Mouse (Mus musculus) liver, embryonic 16.5 days (tissue): Measurements from ENCODE around the gene Rhbdl3. TPM values are rescaled to one million over a fixed set of nuclear protein-coding genes. Genes with fewer than 3 reads are reported as not detected.

ENCODE experiments used
- ATAC-seq: fragments of 200-750 bp; cut with Nextera tagmentation; 2 replicates; pipeline ENCODE4 v1.8.0; 2017; ENCODE audit warnings: low read depth, mild to moderate bottlenecking, moderate number of reproducible peaks, moderate library complexity
- H3K27ac ChIP-seq: fragments of 300-500 bp; sonication (generic); 2 replicates; pipeline ENCODE4 v1.5.1; 2014; ENCODE audit warnings: mild to moderate bottlenecking, low read length
- H3K27me3 ChIP-seq: fragments of 300-500 bp; sonication (generic); 2 replicates; pipeline ENCODE4 v1.6.1; 2014; ENCODE audit warnings: low read depth, low read length, mixed read lengths; ENCODE audit not compliant: control insufficient read depth, insufficient read depth
- H3K36me3 ChIP-seq: fragments of 300-500 bp; sonication (generic); 2 replicates; pipeline ENCODE4 v1.6.1; 2014; ENCODE audit warnings: mild to moderate bottlenecking; ENCODE audit not compliant: control insufficient read depth, insufficient read depth
- H3K4me1 ChIP-seq: fragments of 300-500 bp; sonication (generic); 2 replicates; pipeline ENCODE4 v1.6.1; 2014; ENCODE audit warnings: low read depth, low read length, mixed read lengths; ENCODE audit not compliant: control insufficient read depth
- H3K4me2 ChIP-seq: fragments of 300-500 bp; sonication (generic); 2 replicates; pipeline ENCODE4 v1.6.1; 2014; ENCODE audit warnings: low read depth, low read length, mixed read lengths
- H3K4me3 ChIP-seq: fragments of 300-500 bp; sonication (generic); 2 replicates; pipeline ENCODE4 v1.5.1; 2014; ENCODE audit warnings: low read depth, mild to moderate bottlenecking, low read length
- H3K9ac ChIP-seq: fragments of 300-500 bp; sonication (generic); 2 replicates; pipeline ENCODE4 v1.6.1; 2014; ENCODE audit warnings: low read depth, low read length
- H3K9me3 ChIP-seq: fragments of 300-500 bp; sonication (generic); replicated peaks from 2 replicates; pipeline ENCODE4 v1.6.1; 2016; ENCODE audit warnings: low read length; ENCODE audit not compliant: control insufficient read depth
- WGBS: fragments of 180-500 bp; shearing (Covaris S2); extraction: QIAGEN DNeasy Blood & Tissue Kit; methylation state at CpG from one replicate; pipeline ENCODE4 v1.1.7; 2014; ENCODE audit not compliant: insufficient replicate concordance; 5-methylcytosine and 5-hydroxymethylcytosine counted together
- polyA plus RNA-seq: library from polyadenylated mRNA; unstranded; fragments of >200 nt; fragmentation: Nextera tagmentation; extraction: Ambion mirVana; gene quantifications from 2 replicates; pipeline ENCODE4 v1.2.1, GENCODE M21; 2015

The Rhbdl3 gene
- polyA plus RNA-seq, 1 experiment from 2014 or later = 0.02 TPM

DNA sequence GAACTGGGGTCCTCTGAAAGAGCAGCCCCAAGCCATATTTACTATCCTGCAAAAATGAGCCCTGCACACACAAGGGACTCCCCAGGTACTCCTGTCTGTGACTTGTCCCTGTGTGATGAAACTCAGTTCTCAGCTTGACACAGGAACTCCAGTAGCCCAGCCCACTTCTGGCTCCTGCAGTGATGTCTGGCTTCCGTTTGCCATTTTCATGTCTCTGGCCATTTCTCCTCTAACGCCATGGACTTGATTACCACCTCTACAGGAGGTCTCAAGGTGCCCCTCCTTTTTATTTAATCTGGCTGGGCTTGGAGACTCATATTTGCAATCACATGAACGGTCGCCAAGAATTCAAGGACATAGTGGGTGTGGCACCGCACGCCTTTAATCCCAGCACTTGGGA is 23.9 kb downstream of the Rhbdl3 start:
- 65% methylated on average over 6 of the region's 6 CpGs for WGBS
- no peak for ATAC-seq
- no peak overlapping the region for H3K4me2 ChIP-seq

DNA sequence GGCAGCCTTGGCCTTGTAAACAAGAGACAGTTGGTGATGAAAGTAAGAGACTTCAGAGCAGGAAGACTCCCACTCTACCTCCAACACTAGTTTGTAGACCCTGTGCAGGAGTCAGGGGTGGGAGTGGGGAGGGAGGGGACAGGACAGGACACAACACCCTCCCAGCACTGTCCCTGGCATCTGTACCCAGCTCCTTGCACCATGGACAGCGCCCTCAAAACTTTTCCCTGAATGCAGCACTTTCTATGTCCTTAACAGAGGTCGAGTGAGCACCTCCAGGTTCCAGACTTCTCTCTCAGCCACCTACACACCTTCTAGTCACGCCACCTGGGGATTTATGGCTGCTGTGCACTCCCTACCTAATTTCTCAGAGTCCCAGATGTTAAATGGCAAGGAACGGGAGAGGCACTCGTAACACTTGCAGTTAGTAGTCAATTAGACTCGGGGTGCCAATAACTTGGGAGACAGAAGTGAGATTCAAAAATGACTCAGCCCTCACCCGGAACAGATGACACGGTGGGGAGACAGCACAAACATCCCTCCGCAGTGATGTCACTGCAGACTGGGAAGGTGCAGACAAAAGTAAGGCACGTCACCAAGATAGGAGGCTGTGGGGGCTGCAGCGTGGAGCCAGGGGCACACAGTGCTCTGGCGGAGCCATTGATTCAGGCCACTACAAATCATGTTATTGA is 32.1 kb downstream of the Rhbdl3 start:
- Histone ChIP-seq H3K36me3 (no peaks in the 10 kb centered on the region), H3K4me3 (no peak overlapping the region), H3K27me3 (no peaks in the 10 kb centered on the region; the same call in 1 of the 2 replicates), H3K27ac (no peak overlapping the region), H3K4me2 (no peak overlapping the region), H3K9me3 (no peaks in the 10 kb centered on the region), H3K9ac (no peak overlapping the region), H3K4me1 (no peaks in the 10 kb centered on the region)
- 45% methylated on average over 12 of the region's 12 CpGs for WGBS
- ATAC-seq = no peak

More for the DNA sequence above, 23.9 kb downstream of the Rhbdl3 start:
- no peaks in the 10 kb centered on the region for H3K9me3 ChIP-seq
- no peak overlapping the region for H3K9ac ChIP-seq
- no peaks in the 10 kb centered on the region for H3K4me1 ChIP-seq
- H3K4me3 ChIP-seq = no peak overlapping the region
- H3K27ac ChIP-seq = no peak overlapping the region
- H3K36me3 ChIP-seq = no peaks in the 10 kb centered on the region
- H3K27me3 ChIP-seq = no peaks in the 10 kb centered on the region

DNA sequence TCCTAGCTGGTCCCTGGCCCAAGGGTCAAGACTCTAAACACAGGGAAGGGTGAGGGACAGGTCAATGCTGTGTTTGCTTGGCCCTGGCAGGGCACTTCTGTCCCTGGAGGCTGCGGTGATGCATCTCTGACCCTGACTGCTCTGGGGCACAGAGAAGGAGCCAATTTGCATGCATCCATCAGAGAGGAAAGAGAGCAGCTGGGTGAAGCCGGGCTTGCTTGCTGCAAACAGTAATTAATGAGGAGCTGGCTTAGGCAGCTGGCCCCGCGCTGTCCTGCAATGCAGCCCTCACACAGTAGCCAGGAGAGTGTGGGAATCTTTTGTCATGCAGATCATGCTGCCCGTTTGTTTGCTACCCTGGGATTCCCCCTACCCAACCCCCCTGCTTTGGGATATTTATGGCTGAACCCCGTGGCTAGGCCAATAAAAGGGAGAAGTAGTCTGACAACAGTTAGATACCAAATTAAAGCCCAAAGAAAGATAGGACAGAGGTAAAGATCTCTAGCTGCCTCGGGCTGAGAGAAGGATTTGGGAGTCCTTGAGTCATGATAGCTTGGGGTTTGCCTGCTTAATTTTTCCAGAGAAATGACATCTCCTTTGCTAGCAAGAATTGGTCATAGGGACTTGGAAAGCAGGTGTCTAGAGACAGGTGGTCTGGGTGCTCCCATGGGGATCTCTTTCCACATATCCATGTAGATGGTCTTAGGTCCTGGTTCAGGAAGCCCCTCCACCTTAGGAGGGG is 35.1 kb downstream of the Rhbdl3 start:
- 11% methylated on average over 7 of the region's 7 CpGs for WGBS
- Histone ChIP-seq H3K27ac (no peak overlapping the region), H3K9ac (no peak overlapping the region), H3K27me3 (no peaks in the 10 kb centered on the region; the same call in 1 of the 2 replicates), H3K4me1 (no peaks in the 10 kb centered on the region), H3K9me3 (no peaks in the 10 kb centered on the region), H3K36me3 (no peaks in the 10 kb centered on the region), H3K4me3 (no peak overlapping the region), H3K4me2 (no peak overlapping the region)
- ATAC-seq = no peak

DNA sequence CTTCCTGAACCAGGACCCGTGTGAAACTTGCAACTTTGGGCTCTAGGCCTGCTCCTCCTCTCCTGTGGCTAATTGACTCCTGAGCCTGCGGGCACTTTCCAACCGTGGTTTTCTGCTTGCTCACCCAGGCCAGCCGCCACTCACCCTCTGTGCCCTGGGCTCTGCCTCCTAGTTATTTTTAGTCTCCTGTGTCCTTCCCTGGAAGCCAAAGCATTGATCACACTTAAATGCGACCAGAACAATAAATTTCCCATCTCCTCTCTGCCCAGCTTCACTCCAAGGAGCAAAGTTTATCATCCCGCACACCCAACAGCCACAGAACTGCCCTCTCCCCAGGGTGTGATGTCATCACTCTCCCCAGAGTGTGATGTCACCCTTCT is 35.6 kb downstream of the Rhbdl3 start:
- Histone ChIP-seq H3K9me3 (no peaks in the 10 kb centered on the region), H3K27me3 (no peaks in the 10 kb centered on the region; the same call in 1 of the 2 replicates), H3K4me3 (no peak overlapping the region), H3K9ac (no peak overlapping the region), H3K4me1 (no peaks in the 10 kb centered on the region), H3K36me3 (no peaks in the 10 kb centered on the region), H3K27ac (no peak overlapping the region), H3K4me2 (no peak overlapping the region)
- WGBS = 18% methylated on average over 6 of the region's 6 CpGs
- ATAC-seq = no peak

DNA sequence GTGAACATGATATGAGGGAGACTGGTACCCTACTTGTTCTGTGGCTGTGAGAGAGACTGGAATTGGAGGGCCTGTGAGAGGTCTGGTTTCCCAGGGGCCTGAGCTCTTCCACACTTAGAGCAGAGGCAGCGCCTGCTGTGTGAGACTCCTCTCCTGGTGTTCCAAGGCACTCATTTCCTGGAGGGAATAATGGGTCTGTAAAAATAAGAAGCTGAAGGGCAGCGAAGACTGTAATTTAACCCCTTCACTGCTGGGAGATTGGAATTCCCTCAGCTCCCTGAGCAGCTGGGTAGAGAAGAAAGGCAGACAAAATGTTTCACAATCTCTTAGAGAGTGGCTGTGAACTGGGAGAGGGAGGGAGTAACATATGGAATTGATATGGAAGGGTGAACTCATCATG is 41.8 kb downstream of the Rhbdl3 start:
- 26% methylated on average over 2 of the region's 2 CpGs for WGBS
- H3K4me1 ChIP-seq = no peaks in the 10 kb centered on the region
- no peaks in the 10 kb centered on the region for H3K9me3 ChIP-seq
- no peak overlapping the region for H3K4me2 ChIP-seq
- no peak for ATAC-seq
- no peak overlapping the region for H3K9ac ChIP-seq
- H3K4me3 ChIP-seq = no peak overlapping the region
- no peaks in the 10 kb centered on the region for H3K27me3 ChIP-seq
- no peak overlapping the region for H3K27ac ChIP-seq
- no peaks in the 10 kb centered on the region for H3K36me3 ChIP-seq

DNA sequence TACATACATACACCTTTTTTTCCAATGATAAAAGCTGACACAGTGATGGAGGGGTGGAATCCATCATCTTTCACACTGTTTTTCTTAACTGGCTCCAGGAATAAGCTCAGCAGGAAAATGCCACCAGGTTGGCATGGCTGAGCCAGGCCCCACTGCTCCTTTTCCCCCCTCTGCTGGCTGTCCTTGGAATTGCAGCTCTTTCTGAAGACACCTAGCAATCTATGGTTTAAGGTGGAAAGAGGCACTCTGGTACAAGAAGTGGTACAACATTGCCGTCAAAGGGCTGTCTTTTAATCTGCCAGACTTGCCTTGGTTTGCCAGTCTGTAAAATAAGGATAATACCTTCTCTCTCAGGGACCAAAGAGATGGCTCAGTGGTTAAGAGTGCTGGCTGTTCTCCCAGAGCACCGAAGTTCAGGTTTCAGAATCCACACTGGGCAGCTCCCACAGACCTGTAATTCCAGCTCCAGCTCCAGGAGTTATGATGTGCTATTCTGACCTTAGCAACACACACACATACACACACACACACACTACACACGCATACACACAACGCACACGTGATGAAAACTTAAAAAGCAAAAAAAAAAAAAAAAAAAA is 51.2 kb downstream of the Rhbdl3 start:
- WGBS = 65% methylated on average over 5 of the region's 5 CpGs
- Histone ChIP-seq H3K27me3 (no peaks in the 10 kb centered on the region), H3K9me3 (no peaks in the 10 kb centered on the region), H3K4me1 (no peaks in the 10 kb centered on the region), H3K9ac (no peak overlapping the region), H3K4me2 (no peak overlapping the region), H3K4me3 (no peak overlapping the region), H3K27ac (no peak overlapping the region), H3K36me3 (no peaks in the 10 kb centered on the region)
- no peak for ATAC-seq

DNA sequence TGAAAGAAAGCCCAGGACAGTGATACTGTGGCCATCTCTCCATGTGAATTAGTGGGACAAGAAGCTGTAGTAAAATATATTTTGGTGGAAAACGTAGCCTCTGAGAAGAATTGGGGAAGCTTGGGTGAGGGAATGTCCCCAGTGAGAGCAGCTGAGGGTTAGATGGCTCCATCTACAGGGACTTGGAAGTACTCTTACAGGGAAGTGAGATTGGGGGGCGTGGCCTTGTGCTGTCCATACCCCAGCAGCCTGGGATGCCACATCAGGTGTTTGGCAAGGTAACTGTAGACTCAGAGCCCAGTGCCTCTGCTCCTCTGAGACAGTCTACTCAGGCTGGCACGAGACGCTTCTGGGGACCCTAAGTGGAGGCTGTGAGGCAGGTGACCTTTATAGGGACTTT is 54.1 kb downstream of the Rhbdl3 start:
- Histone ChIP-seq H3K9ac (no peak overlapping the region), H3K27ac (no peak overlapping the region), H3K4me2 (no peak overlapping the region), H3K36me3 (no peaks in the 10 kb centered on the region), H3K9me3 (no peaks in the 10 kb centered on the region), H3K27me3 (no peaks in the 10 kb centered on the region), H3K4me3 (no peak overlapping the region), H3K4me1 (no peaks in the 10 kb centered on the region)
- whole genome bisulfite sequencing = 32% methylated on average over 4 of the region's 4 CpGs
- ATAC-seq = no peak

DNA sequence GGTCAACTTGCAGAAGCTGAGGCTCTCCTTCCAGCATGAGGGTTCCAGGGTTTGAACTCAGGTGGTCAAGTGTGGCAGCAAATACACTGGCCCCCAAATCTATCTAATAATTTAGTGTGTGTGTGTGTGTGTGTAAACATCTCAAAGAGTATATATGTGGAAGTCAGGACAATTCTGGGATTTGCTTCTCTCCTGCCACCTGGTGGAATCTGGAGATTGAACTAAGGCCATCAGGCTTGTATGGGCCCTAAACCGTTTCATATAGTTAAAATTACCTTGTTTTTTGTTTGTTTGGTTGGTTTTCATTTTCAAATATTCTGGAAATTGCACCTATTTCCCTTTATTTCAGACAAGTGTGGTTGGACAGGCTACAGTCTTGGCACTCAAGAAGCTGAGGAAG is 68.2 kb downstream of the Rhbdl3 start:
- Histone ChIP-seq H3K36me3 (peaks cover 7% of the 10 kb centered on the region), H3K4me1 (no peaks in the 10 kb centered on the region), H3K9me3 (no peaks in the 10 kb centered on the region), H3K4me3 (no peak overlapping the region), H3K27ac (no peak overlapping the region), H3K27me3 (no peaks in the 10 kb centered on the region), H3K4me2 (no peak overlapping the region), H3K9ac (no peak overlapping the region)
- no peak for ATAC-seq
- WGBS = 83% methylated on average over 1 of the region's 1 CpGs

DNA sequence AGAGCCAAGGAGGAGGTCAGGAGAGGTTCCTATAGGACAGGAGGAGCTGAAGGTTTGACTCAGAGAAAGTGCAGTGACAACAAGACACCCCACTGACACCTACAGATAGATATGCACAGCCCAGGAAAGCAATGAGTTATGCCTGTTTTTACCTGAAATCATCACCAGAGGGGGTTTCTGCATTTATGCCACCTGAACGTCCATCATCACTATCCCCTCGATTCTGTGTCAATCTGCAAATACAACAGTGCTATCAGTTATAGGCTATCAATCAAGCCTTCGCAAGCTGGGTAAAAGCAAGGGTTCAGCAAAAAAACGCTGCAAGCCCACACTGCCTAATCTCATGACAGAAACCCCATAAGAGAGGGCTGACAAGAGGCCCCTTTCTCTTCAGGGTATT is 75.9 kb downstream of the Rhbdl3 start:
- no peak for ATAC-seq
- no peaks in the 10 kb centered on the region for H3K27me3 ChIP-seq
- no peak overlapping the region for H3K9ac ChIP-seq
- peak overlapping the region; percentile 94; the same call in 1 of the 2 replicates for H3K4me2 ChIP-seq
- H3K4me1 ChIP-seq = peaks cover 10% of the 10 kb centered on the region
- peaks cover 5% of the 10 kb centered on the region; the same call in 1 of the 2 replicates for H3K36me3 ChIP-seq
- no peak overlapping the region for H3K4me3 ChIP-seq
- 41% methylated on average over 4 of the region's 4 CpGs for WGBS
- H3K27ac ChIP-seq = no peak overlapping the region
- H3K9me3 ChIP-seq = no peaks in the 10 kb centered on the region
